Mouse (Mus musculus): ENCODE measurements around the gene Atp6v0b. TPM values are rescaled to one million over a fixed set of nuclear protein-coding genes. Genes with fewer than 3 reads are reported as not detected.

Atp6v0b gene
- polyA plus RNA-seq (2016; fragmentation: Nextera tagmentation; extraction: Ambion mirVana), result 256 and 264 TPM in 2 replicates

GRCm38 (mm10) chr4:117887133-117887532, at the start of gene Atp6v0b:
Gene Atp6v0b, minus strand, starts transcription at chr4:117887333.
- Histone ChIP-seq H3K36me3 (peaks cover 30% of the 10 kb centered on the region), H3K9ac (replicated peaks) (peak within 1 kb of the TSS; percentile 88), H3K4me1 (peaks cover 37% of the 10 kb centered on the region), H3K4me3 (peak within 1 kb of the TSS; percentile 95), H3K27ac (replicated peaks) (no peak within 1 kb of the TSS; the same call in 1 of the 2 replicates), H3K9me3 (no peaks in the 10 kb centered on the region), H3K4me2 (replicated peaks) (peak within 1 kb of the TSS; percentile 87), H3K27me3 (no peaks in the 10 kb centered on the region)
- ATAC-seq (ENCODE audit: low FRiP score, low read depth), result peak; percentile 83
- under 1% methylated on average over 37 of the region's 37 CpGs for WGBS

- Histone ChIP-seq H3K4me2 (replicated peaks) (no peak overlapping the region), H3K4me3 (no peak overlapping the region), H3K9ac (replicated peaks) (no peak overlapping the region), H3K36me3 (peaks cover 9% of the 10 kb centered on the region; the same call in 1 of the 2 replicates), H3K27me3 (peaks cover 18% of the 10 kb centered on the region), H3K4me1 (peaks cover 9% of the 10 kb centered on the region), H3K27ac (replicated peaks) (no peak overlapping the region), H3K9me3 (no peaks in the 10 kb centered on the region)
- 87% methylated on average over 4 of the region's 4 CpGs for WGBS
- no peak for ATAC-seq (ENCODE audit: low FRiP score, low read depth)
Measured at GRCm38 (mm10) chr4:117934081-117934480, 46.9 kb upstream of the Atp6v0b start.

- 85% methylated on average over 5 of the region's 5 CpGs for WGBS
- Histone ChIP-seq H3K9ac (replicated peaks) (no peak overlapping the region), H3K27ac (replicated peaks) (no peak overlapping the region), H3K4me2 (replicated peaks) (no peak overlapping the region), H3K4me3 (no peak overlapping the region), H3K4me1 (peaks cover 17% of the 10 kb centered on the region), H3K27me3 (peaks cover 26% of the 10 kb centered on the region), H3K9me3 (no peaks in the 10 kb centered on the region), H3K36me3 (peaks cover 9% of the 10 kb centered on the region; the same call in 1 of the 2 replicates)
- no peak for ATAC-seq (ENCODE audit: low FRiP score, low read depth)
Measured at GRCm38 (mm10) chr4:117933248-117933647, 46.1 kb upstream of the Atp6v0b start.

GRCm38 (mm10) chr4:117929391-117929881, 42.3 kb upstream of the Atp6v0b start, which contains the start of gene Artn:
Gene Artn, minus strand, starts transcription at chr4:117929763.
- Histone ChIP-seq H3K9me3 (no peaks in the 10 kb centered on the region), H3K4me2 (replicated peaks) (peak within 1 kb of the TSS; percentile 64), H3K9ac (replicated peaks) (peak within 1 kb of the TSS; percentile 44), H3K4me3 (peak within 1 kb of the TSS; percentile 39), H3K27me3 (peaks cover 64% of the 10 kb centered on the region), H3K27ac (replicated peaks) (no peak within 1 kb of the TSS), H3K4me1 (peaks cover 29% of the 10 kb centered on the region), H3K36me3 (0 out of 2 replicates have a peak, but pooled peaks cover 5% of the 10 kb centered on the region)
- ATAC-seq (ENCODE audit: low FRiP score, low read depth), result no peak; the same call in 1 of the 2 replicates
- under 1% methylated on average over 33 of the region's 33 CpGs for WGBS

- H3K4me3 ChIP-seq, result peak overlapping the region; percentile 39
- WGBS, result 2% methylated on average over 13 of the region's 13 CpGs
Measured at GRCm38 (mm10) chr4:117928699-117929241, 41.6 kb upstream of the Atp6v0b start.

GRCm38 (mm10) chr4:117928234-117928633, 41.1 kb upstream of the Atp6v0b start:
- Histone ChIP-seq H3K4me1 (peaks cover 29% of the 10 kb centered on the region), H3K27ac (replicated peaks) (no peak overlapping the region), H3K9me3 (no peaks in the 10 kb centered on the region), H3K27me3 (peaks cover 76% of the 10 kb centered on the region), H3K4me3 (no peak overlapping the region), H3K4me2 (replicated peaks) (no peak overlapping the region; the same call in 1 of the 2 replicates), H3K9ac (replicated peaks) (no peak overlapping the region), H3K36me3 (0 out of 2 replicates have a peak, but pooled peaks cover 5% of the 10 kb centered on the region)
- WGBS, result 9% methylated on average over 6 of the region's 6 CpGs
- no peak for ATAC-seq (ENCODE audit: low FRiP score, low read depth)

More at GRCm38 (mm10) chr4:117928699-117929241, 41.6 kb upstream of the Atp6v0b start:
- peak overlapping the region; percentile 64 for H3K4me2 ChIP-seq (replicated peaks)
- 0 out of 2 replicates have a peak, but pooled peaks have one; percentile 35 for ATAC-seq (ENCODE audit: low FRiP score, low read depth)
- H3K27me3 ChIP-seq, result peaks cover 71% of the 10 kb centered on the region
- no peak overlapping the region for H3K27ac ChIP-seq (replicated peaks)
- no peaks in the 10 kb centered on the region for H3K9me3 ChIP-seq
- H3K9ac ChIP-seq (replicated peaks), result 0 out of 2 replicates have a peak overlapping the region, but pooled peaks have one; percentile 44
- H3K36me3 ChIP-seq, result 0 out of 2 replicates have a peak, but pooled peaks cover 5% of the 10 kb centered on the region
- H3K4me1 ChIP-seq, result peaks cover 29% of the 10 kb centered on the region

- Histone ChIP-seq H3K4me1 (peaks cover 29% of the 10 kb centered on the region), H3K9me3 (no peaks in the 10 kb centered on the region), H3K27ac (replicated peaks) (no peak overlapping the region), H3K27me3 (peaks cover 85% of the 10 kb centered on the region), H3K36me3 (no peaks in the 10 kb centered on the region), H3K4me2 (replicated peaks) (peak overlapping the region; percentile 77), H3K9ac (replicated peaks) (peak overlapping the region; percentile 48), H3K4me3 (peak overlapping the region; percentile 46)
- ATAC-seq (ENCODE audit: low FRiP score, low read depth), result peak; percentile 76
- WGBS, result 3% methylated on average over 68 of the region's 71 CpGs
Measured at GRCm38 (mm10) chr4:117926545-117927482, 39.7 kb upstream of the Atp6v0b start.

GRCm38 (mm10) chr4:117924916-117925315, 37.8 kb upstream of the Atp6v0b start:
- 73% methylated on average over 6 of the region's 6 CpGs for WGBS
- ATAC-seq (ENCODE audit: low FRiP score, low read depth), result no peak

GRCm38 (mm10) chr4:117923450-117923849, 36.3 kb upstream of the Atp6v0b start:
- no peak for ATAC-seq (ENCODE audit: low FRiP score, low read depth)
- H3K9me3 ChIP-seq, result no peaks in the 10 kb centered on the region
- H3K36me3 ChIP-seq, result no peaks in the 10 kb centered on the region
- peaks cover 14% of the 10 kb centered on the region for H3K4me1 ChIP-seq
- no peak overlapping the region for H3K4me2 ChIP-seq (replicated peaks)
- no peak overlapping the region for H3K9ac ChIP-seq (replicated peaks)
- H3K27me3 ChIP-seq, result peaks cover 61% of the 10 kb centered on the region
- no peak overlapping the region for H3K4me3 ChIP-seq
- 62% methylated on average over 2 of the region's 2 CpGs for WGBS
- H3K27ac ChIP-seq (replicated peaks), result no peak overlapping the region

More at GRCm38 (mm10) chr4:117924916-117925315, 37.8 kb upstream of the Atp6v0b start:
- Histone ChIP-seq H3K4me2 (replicated peaks) (no peak overlapping the region), H3K9ac (replicated peaks) (no peak overlapping the region), H3K27me3 (peaks cover 75% of the 10 kb centered on the region), H3K4me3 (no peak overlapping the region), H3K36me3 (no peaks in the 10 kb centered on the region), H3K9me3 (no peaks in the 10 kb centered on the region), H3K4me1 (peaks cover 29% of the 10 kb centered on the region), H3K27ac (replicated peaks) (no peak overlapping the region)

- ATAC-seq (ENCODE audit: low FRiP score, low read depth), result no peak
- H3K4me3 ChIP-seq, result no peak overlapping the region
- no peak overlapping the region for H3K9ac ChIP-seq (replicated peaks)
- no peaks in the 10 kb centered on the region for H3K36me3 ChIP-seq
- no peak overlapping the region for H3K27ac ChIP-seq (replicated peaks)
- H3K4me2 ChIP-seq (replicated peaks), result no peak overlapping the region
- peaks cover 40% of the 10 kb centered on the region for H3K27me3 ChIP-seq
- 0 out of 2 replicates have a peak, but pooled peaks cover 1% of the 10 kb centered on the region for H3K4me1 ChIP-seq
- WGBS, result 86% methylated on average over 2 of the region's 2 CpGs
- H3K9me3 ChIP-seq, result no peaks in the 10 kb centered on the region
Measured at GRCm38 (mm10) chr4:117921358-117921757, 34.2 kb upstream of the Atp6v0b start.

- Histone ChIP-seq H3K4me3 (no peak overlapping the region), H3K9me3 (no peaks in the 10 kb centered on the region), H3K4me1 (peaks cover 12% of the 10 kb centered on the region), H3K27me3 (peaks cover 14% of the 10 kb centered on the region; the same call in 1 of the 2 replicates), H3K27ac (replicated peaks) (no peak overlapping the region), H3K36me3 (no peaks in the 10 kb centered on the region), H3K9ac (replicated peaks) (no peak overlapping the region), H3K4me2 (replicated peaks) (no peak overlapping the region)
- WGBS, result 90% methylated on average over 5 of the region's 5 CpGs
- no peak for ATAC-seq (ENCODE audit: low FRiP score, low read depth)
Measured at GRCm38 (mm10) chr4:117918762-117919161, 31.6 kb upstream of the Atp6v0b start.

Measured in midbrain, embryonic 12.5 days (tissue).